Mouse (Mus musculus): ENCODE results near the gene Rpl24. TPM values are rescaled to one million over a fixed set of nuclear protein-coding genes. Genes with fewer than 3 reads are reported as not detected.

The Rpl24 gene
- 741 and 781 TPM in 2 replicates for polyA plus RNA-seq (2015; fragmentation: Nextera tagmentation; extraction: Ambion mirVana)

GRCm38 (mm10) chr16:55966212-55966871, at the start of gene Rpl24:
TSS of gene Rpl24 (plus strand) at chr16:55966275.

DNA sequence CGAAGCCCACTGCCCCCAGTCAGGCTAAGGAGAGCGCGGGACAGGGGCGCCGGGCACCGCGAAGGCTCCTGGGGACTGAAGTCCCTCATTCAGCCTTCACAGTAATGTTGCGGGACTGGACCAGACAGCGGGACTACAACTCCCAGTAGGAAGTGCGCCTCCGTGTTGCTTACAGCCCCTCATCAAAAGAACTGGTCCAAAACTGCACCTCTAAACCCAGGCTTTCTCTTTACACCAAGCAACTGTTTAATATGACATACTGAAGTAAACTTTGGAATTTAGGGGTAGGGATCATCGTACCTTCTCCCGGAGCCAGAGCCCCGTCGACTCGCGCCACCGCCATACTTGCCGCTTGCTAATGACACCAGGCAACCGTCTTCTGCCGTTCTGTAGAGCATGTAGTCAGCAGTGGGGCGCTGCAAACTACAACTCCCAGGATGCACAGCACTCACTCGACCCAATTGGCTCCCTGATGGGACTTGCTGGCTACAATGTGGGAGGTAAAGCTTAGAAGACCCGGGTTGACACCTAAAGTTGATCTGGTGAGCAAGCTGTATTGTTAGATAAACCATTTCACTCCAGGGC, 31.5 kb upstream of the Rpl24 start, which contains the start of gene Cep97:
Gene Cep97 (minus strand): TSS at position 403 of the 585 bp plus-strand sequence.

GRCm38 (mm10) chr16:55973431-55974255, 7.6 kb downstream of the Rpl24 start, which contains the start of gene Zbtb11:
TSS of gene Zbtb11 (plus strand) at chr16:55973883.

Other genes starting within 250 kb of the Rpl24 start
- gene Nfkbiz, start 127.4 kb upstream of the Rpl24 start, polyA plus RNA-seq (2015; fragmentation: Nextera tagmentation; extraction: Ambion mirVana): 2.6 and 4.2 TPM in 2 replicates
- 0.62 and 0.73 TPM in 2 replicates for gene Nxpe3, start 71.0 kb upstream of the Rpl24 start, polyA plus RNA-seq (2015; fragmentation: Nextera tagmentation; extraction: Ambion mirVana)
- gene Cep97, start 31.4 kb upstream of the Rpl24 start, polyA plus RNA-seq (2015; fragmentation: Nextera tagmentation; extraction: Ambion mirVana): 1.8 and 2.8 TPM in 2 replicates
- gene Zbtb11, start 7.6 kb downstream of the Rpl24 start, polyA plus RNA-seq (2015; fragmentation: Nextera tagmentation; extraction: Ambion mirVana): 7.8 TPM in 2 replicates
- 120 and 147 TPM in 2 replicates for gene Pcnp, start 63.5 kb downstream of the Rpl24 start, polyA plus RNA-seq (2015; fragmentation: Nextera tagmentation; extraction: Ambion mirVana)
- 13.3 and 15.6 TPM in 2 replicates for gene Trmt10c, start 71.5 kb downstream of the Rpl24 start, polyA plus RNA-seq (2015; fragmentation: Nextera tagmentation; extraction: Ambion mirVana)
- 9.8 and 11.1 TPM in 2 replicates for gene Senp7, start 82.1 kb downstream of the Rpl24 start, polyA plus RNA-seq (2015; fragmentation: Nextera tagmentation; extraction: Ambion mirVana)
- gene Impg2, start 238.0 kb downstream of the Rpl24 start, polyA plus RNA-seq (2015; fragmentation: Nextera tagmentation; extraction: Ambion mirVana): 0.23 TPM in 1 of 2 replicates, not detected in the other